Mouse (Mus musculus): ENCODE data around the gene Fuca1.

GRCm38 (mm10) chr4:135929405-135929804 lies 8.9 kb downstream of the Fuca1 start:
- TF ChIP-seq POLR2A (IDR thresholded peaks at IDR 0.05; ENCODE audit: insufficient read depth, low read depth, low read length), result no peak
- TF ChIP-seq CTCF (IDR thresholded peaks at IDR 0.05), result no peak
